Mouse (Mus musculus): ENCODE data around the gene Lpin1.

The Lpin1 gene

GRCm38 (mm10) chr12:16528650-16529049 is 82.1 kb downstream of the Lpin1 start:
- ATAC-seq (ENCODE audit: low TSS enrichment): no peak

- ATAC-seq (ENCODE audit: low TSS enrichment): no peak
These were observed 82.8 kb downstream of the Lpin1 start for GRCm38 (mm10) chr12:16527941-16528340.

GRCm38 (mm10) chr12:16526862-16527261 is 83.9 kb downstream of the Lpin1 start:
- no peak for ATAC-seq (ENCODE audit: low TSS enrichment)

GRCm38 (mm10) chr12:16526134-16526533 is 84.6 kb downstream of the Lpin1 start:
- no peak for ATAC-seq (ENCODE audit: low TSS enrichment)

- peak; percentile 82 for ATAC-seq (ENCODE audit: low TSS enrichment)
These were observed 95.6 kb downstream of the Lpin1 start for GRCm38 (mm10) chr12:16515183-16515582.

- no peak for ATAC-seq (ENCODE audit: low TSS enrichment)
These were observed 97.8 kb downstream of the Lpin1 start for GRCm38 (mm10) chr12:16512991-16513390.

GRCm38 (mm10) chr12:16509122-16509752 is 101.5 kb downstream of the Lpin1 start:
- ATAC-seq (ENCODE audit: low TSS enrichment): peak; percentile 74

GRCm38 (mm10) chr12:16506796-16507790 is 103.7 kb downstream of the Lpin1 start:
- ATAC-seq (ENCODE audit: low TSS enrichment): no peak

GRCm38 (mm10) chr12:16504244-16504643 is 106.5 kb downstream of the Lpin1 start:
- ATAC-seq (ENCODE audit: low TSS enrichment): no peak

- peak; percentile 41; the same call in 1 of the 2 replicates for ATAC-seq (ENCODE audit: low TSS enrichment)
These were observed 112.8 kb downstream of the Lpin1 start for GRCm38 (mm10) chr12:16497960-16498359.

GRCm38 (mm10) chr12:16492713-16493112 is 118.1 kb downstream of the Lpin1 start:
- no peak for ATAC-seq (ENCODE audit: low TSS enrichment)

- peak; percentile 90 for ATAC-seq (ENCODE audit: low TSS enrichment)
These were observed 121.9 kb downstream of the Lpin1 start for GRCm38 (mm10) chr12:16488899-16489298.

- no peak for ATAC-seq (ENCODE audit: low TSS enrichment)
These were observed 123.3 kb downstream of the Lpin1 start for GRCm38 (mm10) chr12:16487453-16487852.
